Mouse (Mus musculus): ENCODE results near the gene Zcchc18. TPM values are rescaled to one million over a fixed set of nuclear protein-coding genes. Genes with fewer than 3 reads are reported as not detected.
"Not testable (repeated sequence)": the region's sequence is repeated elsewhere in the genome, so short reads cannot be mapped to it uniquely, and the experiment has no call there.

Zcchc18 gene
- polyA plus RNA-seq (2012; rRNA removed): 1.4 and 2.1 TPM in 2 replicates

DNA sequence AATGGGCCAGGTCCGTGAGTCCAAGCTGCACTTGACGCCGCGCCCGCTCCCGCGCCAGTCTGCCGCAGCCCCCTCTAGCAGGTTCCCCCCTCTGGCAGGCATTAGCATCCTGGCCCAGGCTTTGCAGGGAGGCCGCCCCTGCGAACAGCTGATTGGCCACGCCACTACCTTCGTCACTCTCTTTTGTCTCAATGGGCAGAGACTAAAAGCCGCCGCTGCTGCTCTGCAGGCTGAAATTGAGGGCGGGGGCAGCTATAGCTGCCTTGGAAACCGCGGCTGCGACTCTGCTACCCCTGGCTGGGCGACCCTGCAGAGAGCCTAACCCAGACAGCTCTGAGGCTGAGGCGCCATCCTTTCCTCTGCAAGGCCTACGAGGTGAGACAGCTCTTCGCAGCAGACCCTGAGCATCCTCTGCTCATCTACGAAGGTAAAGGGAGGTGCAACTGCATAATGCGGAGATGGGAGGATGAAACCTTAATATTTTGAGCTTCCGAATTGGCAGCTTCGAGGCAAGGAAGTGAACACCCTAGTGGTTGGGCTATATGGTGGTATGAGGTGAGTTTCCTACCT is at the start of gene Zcchc18:
Gene Zcchc18 (plus strand): TSS at position 178 of the 570 bp plus-strand sequence.
- Histone ChIP-seq H3K27ac (ENCODE audit: control insufficient read depth, insufficient read depth, low read depth, low read length) (peak within 1 kb of the TSS; percentile 52), H3K4me3 (ENCODE audit: control insufficient read depth, low read depth, low read length) (peak within 1 kb of the TSS; percentile 73), H3K4me1 (ENCODE audit: control insufficient read depth, insufficient read depth, low read length) (peaks cover 2% of the 10 kb centered on the region; the same call in 1 of the 2 replicates), H3K36me3 (ENCODE audit: control insufficient read depth, insufficient read depth, low read length) (no peaks in the 10 kb centered on the region), H3K27me3 (ENCODE audit: control insufficient read depth, insufficient read depth, low read length) (no peaks in the 10 kb centered on the region)
- TF ChIP-seq POLR2A (IDR thresholded peaks at IDR 0.05; ENCODE audit: control insufficient read depth, low read depth, low read length) (no peak), CTCF (IDR thresholded peaks at IDR 0.05; ENCODE audit: control insufficient read depth, insufficient read depth, insufficient replicate concordance, low read depth, low read length) (no peak)

DNA sequence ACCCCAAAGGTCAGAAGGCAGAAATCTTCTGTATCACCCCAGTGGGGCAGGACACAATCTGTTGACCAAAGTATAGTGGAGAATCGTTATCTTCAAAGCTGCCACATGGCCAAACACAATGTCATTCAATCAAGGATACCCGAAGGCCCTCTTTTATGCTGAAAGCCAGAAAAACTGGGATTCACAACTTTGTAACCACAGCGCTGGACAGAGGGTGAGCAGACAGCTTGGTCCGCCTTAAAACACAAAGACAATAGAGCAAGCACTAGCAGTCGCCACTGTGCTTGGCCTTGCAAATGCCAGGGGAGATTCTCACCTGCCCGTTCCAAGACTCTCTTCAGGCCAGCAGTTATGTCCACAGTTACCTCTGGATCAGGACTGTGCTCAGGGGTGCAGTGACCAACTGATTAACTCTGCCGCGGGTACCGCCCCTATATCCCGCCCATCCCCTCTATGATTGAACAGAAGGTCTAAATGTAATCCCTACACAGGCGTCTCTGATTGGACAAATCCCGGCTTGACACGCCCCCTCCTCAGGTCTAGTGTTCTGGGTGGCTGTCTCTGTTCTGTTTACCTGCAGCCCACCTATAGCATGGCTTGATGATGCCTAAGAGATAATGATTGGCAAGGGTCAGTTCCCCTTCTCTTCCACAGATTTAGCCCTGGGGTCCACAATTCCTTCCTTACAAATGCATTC is 35.2 kb upstream of the Zcchc18 start:
- Histone ChIP-seq H3K27ac (ENCODE audit: control insufficient read depth, insufficient read depth, low read depth, low read length) (peak overlapping the region; percentile 65; the same call in 1 of the 2 replicates), H3K4me3 (ENCODE audit: control insufficient read depth, low read depth, low read length) (peak overlapping the region; percentile 86)
- not testable (repeated sequence) for H3K36me3 ChIP-seq (ENCODE audit: control insufficient read depth, insufficient read depth, low read length); H3K27me3 ChIP-seq (ENCODE audit: control insufficient read depth, insufficient read depth, low read length); H3K4me1 ChIP-seq (ENCODE audit: control insufficient read depth, insufficient read depth, low read length)

DNA sequence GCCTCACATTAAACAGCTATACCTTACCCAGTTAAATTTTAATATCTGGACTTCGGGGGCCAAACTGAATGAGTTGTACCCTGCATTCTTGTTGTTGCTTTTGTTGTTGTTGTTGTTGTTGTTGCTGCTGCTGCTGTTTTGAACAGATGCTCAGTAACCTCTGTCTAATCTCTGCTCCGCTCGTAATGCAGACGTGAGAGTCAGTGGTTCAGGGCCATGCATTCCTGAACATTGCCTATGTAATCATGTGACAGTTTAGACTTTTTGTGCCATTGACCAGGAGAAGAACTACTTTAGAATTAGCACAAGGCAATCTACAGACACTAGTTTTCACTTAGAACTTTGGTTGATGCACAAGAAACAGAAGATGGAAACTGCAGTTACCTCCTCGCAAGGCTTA is 34.7 kb upstream of the Zcchc18 start:
- H3K4me1 ChIP-seq (ENCODE audit: control insufficient read depth, insufficient read depth, low read length); H3K36me3 ChIP-seq (ENCODE audit: control insufficient read depth, insufficient read depth, low read length); H3K27ac ChIP-seq (ENCODE audit: control insufficient read depth, insufficient read depth, low read depth, low read length); H3K27me3 ChIP-seq (ENCODE audit: control insufficient read depth, insufficient read depth, low read length); H3K4me3 ChIP-seq (ENCODE audit: control insufficient read depth, low read depth, low read length): not testable (repeated sequence)

GRCm38 (mm10) chrX:136959688-136960087 is 33.3 kb upstream of the Zcchc18 start:
- Histone ChIP-seq H3K27ac (ENCODE audit: control insufficient read depth, insufficient read depth, low read depth, low read length) (no peak overlapping the region), H3K4me1 (ENCODE audit: control insufficient read depth, insufficient read depth, low read length) (no peaks in the 10 kb centered on the region), H3K36me3 (ENCODE audit: control insufficient read depth, insufficient read depth, low read length) (no peaks in the 10 kb centered on the region), H3K4me3 (ENCODE audit: control insufficient read depth, low read depth, low read length) (no peak overlapping the region), H3K27me3 (ENCODE audit: control insufficient read depth, insufficient read depth, low read length) (no peaks in the 10 kb centered on the region)
- TF ChIP-seq CTCF (IDR thresholded peaks at IDR 0.05; ENCODE audit: control insufficient read depth, insufficient read depth, insufficient replicate concordance, low read depth, low read length) (no peak), POLR2A (IDR thresholded peaks at IDR 0.05; ENCODE audit: control insufficient read depth, low read depth, low read length) (no peak)

DNA sequence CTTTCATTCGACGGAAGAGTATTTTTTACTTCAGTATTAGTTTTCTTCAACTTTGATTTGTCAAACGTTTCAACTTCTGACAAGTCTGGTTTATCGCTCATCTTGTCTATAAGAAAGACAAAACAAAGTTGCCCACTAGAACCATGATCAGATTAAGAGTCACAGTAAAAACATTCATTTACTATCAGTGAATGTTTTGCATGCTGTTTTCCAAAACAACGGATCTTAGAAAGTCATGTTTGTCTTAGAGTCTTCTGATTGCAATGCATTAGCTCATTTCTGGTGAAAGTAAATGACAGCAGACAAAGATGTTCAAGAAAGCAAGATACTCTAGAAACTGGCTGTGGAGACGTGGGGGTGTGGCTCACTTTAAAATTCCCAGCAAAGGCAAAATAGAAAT is 17.6 kb upstream of the Zcchc18 start, which contains the start of gene Tmsb15b2:
Gene Tmsb15b2 (minus strand): TSS at position 101 of the 400 bp plus-strand sequence.
- H3K27me3 ChIP-seq (ENCODE audit: control insufficient read depth, insufficient read depth, low read length); H3K36me3 ChIP-seq (ENCODE audit: control insufficient read depth, insufficient read depth, low read length); H3K4me1 ChIP-seq (ENCODE audit: control insufficient read depth, insufficient read depth, low read length): not testable (repeated sequence)
- Histone ChIP-seq H3K27ac (ENCODE audit: control insufficient read depth, insufficient read depth, low read depth, low read length) (peak within 1 kb of the TSS; percentile 83), H3K4me3 (ENCODE audit: control insufficient read depth, low read depth, low read length) (peak within 1 kb of the TSS; percentile 91)

DNA sequence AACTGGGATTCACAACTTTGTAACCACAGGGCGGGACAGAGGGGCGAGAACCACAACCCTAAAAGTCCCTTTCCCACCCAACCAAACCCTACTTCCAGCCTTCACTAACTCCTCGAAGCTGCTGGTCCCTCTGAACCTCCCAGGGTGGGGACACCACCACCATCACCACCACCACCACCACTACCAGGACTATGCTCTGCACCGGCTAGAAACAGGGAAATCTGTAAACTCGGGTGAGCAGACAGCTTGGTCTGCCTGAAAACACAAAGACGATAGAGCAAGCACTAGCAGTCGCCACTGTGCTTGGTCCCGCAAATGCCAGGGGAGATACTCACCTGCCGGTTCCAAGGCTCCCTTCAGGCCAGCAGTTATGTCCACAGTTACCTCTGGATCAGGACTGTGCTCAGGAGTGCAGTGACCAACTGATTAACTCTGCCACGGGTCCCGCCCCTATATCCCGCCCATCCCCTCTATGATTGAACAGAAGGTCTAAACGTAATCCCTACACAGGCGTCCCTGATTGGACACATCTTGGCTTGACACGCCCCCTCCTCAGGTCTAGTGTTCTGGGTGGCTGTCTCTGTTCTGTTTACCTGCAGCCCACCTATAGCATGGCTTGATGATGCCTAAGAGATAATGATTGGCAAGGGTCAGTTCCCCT is 16.4 kb upstream of the Zcchc18 start, which contains the start of the genes Tmsb15l and Tmsb15b1:
Gene Tmsb15l (minus strand): TSS at position 446 of the 661 bp plus-strand sequence.
Gene Tmsb15b1 (minus strand): TSS at position 451 of the 661 bp plus-strand sequence.
- peak; percentile 34; the same call in 1 of the 2 replicates for TF ChIP-seq POLR2A (IDR thresholded peaks at IDR 0.05; ENCODE audit: control insufficient read depth, low read depth, low read length)
- TF ChIP-seq CTCF (IDR thresholded peaks at IDR 0.05; ENCODE audit: control insufficient read depth, insufficient read depth, insufficient replicate concordance, low read depth, low read length): no peak
- Histone ChIP-seq H3K36me3 (ENCODE audit: control insufficient read depth, insufficient read depth, low read length) (no peaks in the 10 kb centered on the region), H3K4me3 (ENCODE audit: control insufficient read depth, low read depth, low read length) (peak within 1 kb of the TSS; percentile 91), H3K27me3 (ENCODE audit: control insufficient read depth, insufficient read depth, low read length) (no peaks in the 10 kb centered on the region), H3K4me1 (ENCODE audit: control insufficient read depth, insufficient read depth, low read length) (no peaks in the 10 kb centered on the region), H3K27ac (ENCODE audit: control insufficient read depth, insufficient read depth, low read depth, low read length) (peak within 1 kb of the TSS; percentile 83)

DNA sequence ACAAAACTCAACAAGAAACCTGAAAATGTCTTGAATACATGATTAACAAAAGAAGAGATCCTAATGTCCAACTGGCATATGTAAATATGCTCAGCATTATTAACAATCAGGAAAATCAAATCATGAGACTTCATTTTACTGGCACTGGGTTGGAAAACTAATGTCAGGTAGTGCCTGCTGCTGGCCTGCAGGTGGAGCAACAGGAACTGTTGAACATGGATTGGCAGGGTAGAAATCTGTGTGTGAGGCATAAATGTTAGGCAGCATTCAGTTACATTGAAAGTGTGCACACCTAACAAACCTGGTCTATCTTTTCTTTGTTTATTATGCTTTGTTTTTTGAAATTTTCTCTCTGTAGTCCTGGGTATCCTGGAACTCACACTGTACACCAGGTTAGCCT is 14.3 kb upstream of the Zcchc18 start:
- Histone ChIP-seq H3K4me3 (ENCODE audit: control insufficient read depth, low read depth, low read length) (no peak overlapping the region), H3K4me1 (ENCODE audit: control insufficient read depth, insufficient read depth, low read length) (no peaks in the 10 kb centered on the region), H3K27ac (ENCODE audit: control insufficient read depth, insufficient read depth, low read depth, low read length) (no peak overlapping the region), H3K27me3 (ENCODE audit: control insufficient read depth, insufficient read depth, low read length) (no peaks in the 10 kb centered on the region), H3K36me3 (ENCODE audit: control insufficient read depth, insufficient read depth, low read length) (no peaks in the 10 kb centered on the region)
- TF ChIP-seq CTCF (IDR thresholded peaks at IDR 0.05; ENCODE audit: control insufficient read depth, insufficient read depth, insufficient replicate concordance, low read depth, low read length) (no peak; the same call in 1 of the 2 replicates), POLR2A (IDR thresholded peaks at IDR 0.05; ENCODE audit: control insufficient read depth, low read depth, low read length) (no peak)
